Mouse (Mus musculus) hindbrain, postnatal 0 days (tissue): ENCODE data around the gene Ghr. TPM values are rescaled to one million over a fixed set of nuclear protein-coding genes. Genes with fewer than 3 reads are reported as not detected.

Experiments
- ATAC-seq: fragments of 200-750 bp; cut with Nextera tagmentation; 2 replicates; pipeline ENCODE4 v1.8.0; 2017; ENCODE audit warnings: mild to moderate bottlenecking, moderate TSS enrichment, moderate library complexity
- DNase-seq: peaks from one replicate; pipeline ENCODE4 v3.0.0-alpha.2; 2015; ENCODE audit warnings: low spot score
- H3K27ac ChIP-seq: fragments of 300-500 bp; sonication (generic); 2 replicates; pipeline ENCODE4 v1.5.1; 2014; ENCODE audit warnings: mild to moderate bottlenecking
- H3K27me3 ChIP-seq: fragments of 300-500 bp; sonication (generic); 2 replicates; pipeline ENCODE4 v1.6.1; 2014; ENCODE audit warnings: low read length, mixed read lengths; ENCODE audit not compliant: insufficient read depth
- H3K36me3 ChIP-seq: fragments of 300-500 bp; sonication (generic); 2 replicates; pipeline ENCODE4 v1.6.1; 2014; ENCODE audit warnings: low read length, mixed read lengths; ENCODE audit not compliant: insufficient read depth
- H3K4me1 ChIP-seq: fragments of 300-500 bp; sonication (generic); 2 replicates; pipeline ENCODE4 v1.6.1; 2014; ENCODE audit warnings: antibody characterized with exemption, low read length, mixed read lengths; ENCODE audit not compliant: insufficient read depth
- H3K4me2 ChIP-seq: fragments of 300-500 bp; sonication (generic); 2 replicates; pipeline ENCODE4 v1.6.1; 2014; ENCODE audit warnings: low read depth, mild to moderate bottlenecking, low read length, moderate library complexity, mixed read lengths
- H3K4me3 ChIP-seq: fragments of 300-500 bp; sonication (generic); 2 replicates; pipeline ENCODE4 v1.5.1; 2014; ENCODE audit warnings: low read length
- H3K9ac ChIP-seq: fragments of 300-500 bp; sonication (generic); replicated peaks from 2 replicates; pipeline ENCODE4 v1.6.1; 2014; ENCODE audit warnings: mild to moderate bottlenecking, low read length, moderate library complexity, mixed read lengths
- H3K9me3 ChIP-seq: fragments of 300-500 bp; sonication (generic); 2 replicates; pipeline ENCODE4 v1.6.1; 2016; ENCODE audit warnings: low read length, mixed read lengths
- CTCF ChIP-seq: IDR thresholded peaks from 2 replicates; pipeline ENCODE4 v1.5.1; 2016; ENCODE audit warnings: antibody characterized with exemption, control low read depth, low read depth
- WGBS: fragments of 180-500 bp; shearing (Covaris S2); extraction: QIAGEN DNeasy Blood & Tissue Kit; methylation state at CpG from one replicate; pipeline ENCODE4 v1.1.7; 2014; 5-methylcytosine and 5-hydroxymethylcytosine counted together
- polyA plus RNA-seq: library from polyadenylated mRNA; unstranded; fragments of >200 nt; fragmentation: Nextera tagmentation; extraction: Ambion mirVana; gene quantifications from 2 replicates; pipeline ENCODE4 v1.2.1, GENCODE M21; 2015
- total RNA-seq: library from RNA; depleted of rRNA; stranded (reverse); fragments of >200 nt; gene quantifications from 2 replicates; pipeline ENCODE4 v1.2.3, GENCODE M21; 2014

Ghr gene
- total and polyA plus RNA-seq, 2 experiments from 2014 or later: 9.7 to 13.1 TPM

DNA sequence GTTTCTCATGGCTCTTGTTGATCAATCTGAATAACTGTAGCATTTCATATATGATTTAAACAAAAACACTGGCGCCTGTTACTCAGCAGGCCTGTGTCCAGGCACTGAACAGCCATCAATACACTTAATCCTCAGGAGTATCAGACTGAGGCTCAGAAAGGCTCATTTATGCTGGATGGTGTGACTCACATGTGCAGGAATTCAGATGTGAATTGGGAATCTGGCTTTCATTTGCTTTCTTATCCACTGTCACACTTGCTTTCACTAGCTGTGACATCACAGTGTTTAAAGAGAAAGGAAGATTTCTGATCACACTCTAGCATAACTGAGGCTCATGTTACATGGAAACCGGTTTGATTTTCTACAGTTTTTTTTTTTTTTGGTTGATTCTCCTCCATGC, 39.0 kb downstream of the Ghr start:
- no peak for ATAC-seq
- no peak overlapping the region for H3K4me3 ChIP-seq
- H3K4me2 ChIP-seq: no peak overlapping the region
- 88% methylated on average over 2 of the region's 2 CpGs for WGBS
- no peaks in the 10 kb centered on the region for H3K36me3 ChIP-seq
- no peak for DNase-seq
- no peak overlapping the region for H3K9ac ChIP-seq
- TF ChIP-seq CTCF: no peak
- no peak overlapping the region for H3K27ac ChIP-seq
- no peaks in the 10 kb centered on the region for H3K27me3 ChIP-seq
- H3K9me3 ChIP-seq: no peaks in the 10 kb centered on the region
- H3K4me1 ChIP-seq: no peaks in the 10 kb centered on the region

- 0 out of 2 replicates have a peak overlapping the region, but pooled peaks have one; percentile 26 for H3K27ac ChIP-seq
- DNase-seq (no peak), ATAC-seq (no peak)
- H3K9me3 ChIP-seq: no peaks in the 10 kb centered on the region
- TF ChIP-seq CTCF: no peak
- no peaks in the 10 kb centered on the region for H3K36me3 ChIP-seq
- WGBS: 59% methylated on average over 3 of the region's 3 CpGs
- H3K4me3 ChIP-seq: no peak overlapping the region
- H3K4me2 ChIP-seq: no peak overlapping the region
- H3K9ac ChIP-seq: no peak overlapping the region
- H3K27me3 ChIP-seq: no peaks in the 10 kb centered on the region
- H3K4me1 ChIP-seq: no peaks in the 10 kb centered on the region
These were observed 46.9 kb downstream of the Ghr start for GRCm38 (mm10) chr15:3536309-3536900.

DNA sequence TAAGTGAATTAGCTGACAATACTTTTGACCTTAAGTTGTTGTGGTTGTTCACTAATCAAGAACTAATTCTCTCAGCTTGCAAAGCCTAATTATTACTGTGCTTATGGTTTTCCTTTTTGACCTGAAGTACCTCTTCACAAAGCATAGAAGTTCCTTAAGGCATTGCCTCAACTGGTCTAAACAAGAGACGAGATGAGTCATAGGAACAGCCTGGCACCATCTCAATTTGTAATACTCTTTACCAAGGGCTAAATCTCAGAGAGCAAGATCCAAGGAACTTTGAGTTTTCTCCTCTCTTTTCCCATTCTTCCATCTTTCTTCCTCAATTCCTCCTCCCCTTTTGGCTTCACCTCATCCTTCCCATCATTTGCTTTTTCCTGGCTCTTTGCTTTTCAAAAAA, 69.3 kb downstream of the Ghr start:
- no peak overlapping the region for H3K9ac ChIP-seq
- H3K4me2 ChIP-seq: no peak overlapping the region
- ATAC-seq: no peak
- WGBS: 82% methylated on average over 1 of the region's 1 CpGs
- no peak for DNase-seq
- TF ChIP-seq CTCF: no peak
- H3K36me3 ChIP-seq: no peaks in the 10 kb centered on the region
- no peaks in the 10 kb centered on the region for H3K9me3 ChIP-seq
- no peak overlapping the region for H3K4me3 ChIP-seq
- no peaks in the 10 kb centered on the region for H3K27me3 ChIP-seq
- H3K4me1 ChIP-seq: no peaks in the 10 kb centered on the region
- no peak overlapping the region for H3K27ac ChIP-seq

- Histone ChIP-seq H3K27me3 (no peaks in the 10 kb centered on the region), H3K4me3 (no peak overlapping the region), H3K4me1 (no peaks in the 10 kb centered on the region), H3K9me3 (no peaks in the 10 kb centered on the region), H3K36me3 (no peaks in the 10 kb centered on the region), H3K4me2 (no peak overlapping the region), H3K9ac (no peak overlapping the region), H3K27ac (no peak overlapping the region)
- ATAC-seq (no peak), DNase-seq (no peak)
- no peak for TF ChIP-seq CTCF
- WGBS: 74% methylated on average over 1 of the region's 1 CpGs
These were observed 70.9 kb downstream of the Ghr start for GRCm38 (mm10) chr15:3512380-3512779.

- DNase-seq (no peak), ATAC-seq (no peak)
- Histone ChIP-seq H3K27ac (no peak overlapping the region), H3K4me2 (no peak overlapping the region), H3K9me3 (no peaks in the 10 kb centered on the region), H3K9ac (no peak overlapping the region), H3K4me1 (no peaks in the 10 kb centered on the region), H3K36me3 (no peaks in the 10 kb centered on the region), H3K4me3 (no peak overlapping the region), H3K27me3 (no peaks in the 10 kb centered on the region)
- no peak for TF ChIP-seq CTCF
- WGBS: 90% methylated on average over 2 of the region's 2 CpGs
These were observed 71.6 kb downstream of the Ghr start for GRCm38 (mm10) chr15:3511639-3512171.

GRCm38 (mm10) chr15:3509089-3509488, 74.2 kb downstream of the Ghr start:
- no peaks in the 10 kb centered on the region for H3K36me3 ChIP-seq
- H3K9ac ChIP-seq: no peak overlapping the region
- H3K4me3 ChIP-seq: no peak overlapping the region
- TF ChIP-seq CTCF: no peak
- H3K4me1 ChIP-seq: no peaks in the 10 kb centered on the region
- H3K27me3 ChIP-seq: no peaks in the 10 kb centered on the region
- WGBS: 54% methylated on average over 3 of the region's 3 CpGs
- H3K9me3 ChIP-seq: no peaks in the 10 kb centered on the region
- no peak overlapping the region for H3K4me2 ChIP-seq
- DNase-seq: peak; percentile 28
- H3K27ac ChIP-seq: no peak overlapping the region
- ATAC-seq: peak; percentile 79; the same call in 1 of the 2 replicates

GRCm38 (mm10) chr15:3507329-3507728, 76.0 kb downstream of the Ghr start:
- DNase-seq: no peak

More at GRCm38 (mm10) chr15:3507329-3507728, 76.0 kb downstream of the Ghr start:
- 72% methylated on average over 2 of the region's 2 CpGs for WGBS
- no peak overlapping the region for H3K27ac ChIP-seq
- no peaks in the 10 kb centered on the region for H3K9me3 ChIP-seq
- no peak for TF ChIP-seq CTCF
- no peak overlapping the region for H3K4me3 ChIP-seq
- H3K9ac ChIP-seq: no peak overlapping the region
- no peak overlapping the region for H3K4me2 ChIP-seq
- ATAC-seq: 0 out of 2 replicates have a peak, but pooled peaks have one; percentile 43
- no peaks in the 10 kb centered on the region for H3K27me3 ChIP-seq
- H3K4me1 ChIP-seq: no peaks in the 10 kb centered on the region
- no peaks in the 10 kb centered on the region for H3K36me3 ChIP-seq
